Comparison of ENCODE assay signal across 9 mouse cellular contexts in genomic region chr1:106174598-106174997, GRCm38 (mm10). TPM values are rescaled to one million over a fixed set of nuclear protein-coding genes. Genes with fewer than 3 reads are reported as not detected.
DNase-seq lines count a peak whose midpoint lies in the region; ATAC-seq lines count a peak whose summit lies in the region.
"Had no signal": no experiment of that assay in that cellular context is flagged by ENCODE, and none has a peak within 500 bp of the region (broad histone marks: within the 10 kb centered on the region; RNA-seq: fewer than 3 reads in every experiment).

No protein-coding gene starts in this region.

- no peak overlapping the region for H3K9ac ChIP-seq in heart, embryonic 11.5 days (ENCODE audit: low read depth, low read length)
- H3K9ac ChIP-seq in lung, embryonic 16.5 days (ENCODE audit: low read length), result no peak overlapping the region
- H3K9ac ChIP-seq in hindbrain, embryonic 16.5 days (ENCODE audit: low read depth, low read length), result no peak overlapping the region
- H3K9ac ChIP-seq in stomach, embryonic 15.5 days, result no peak overlapping the region

- peaks cover 21% of the 10 kb centered on the region for H3K4me1 ChIP-seq in heart, embryonic 11.5 days (ENCODE audit: control insufficient read depth, insufficient read depth, low read length)
- H3K4me1 ChIP-seq in lung, embryonic 16.5 days (replicated peaks; ENCODE audit: control insufficient read depth, insufficient read depth, low read length), result peaks cover 19% of the 10 kb centered on the region
- peaks cover 18% of the 10 kb centered on the region for H3K4me1 ChIP-seq in hindbrain, embryonic 16.5 days (ENCODE audit: control insufficient read depth, insufficient read depth, low read depth, low read length)
- H3K4me1 ChIP-seq in stomach, embryonic 15.5 days, result peaks cover 8% of the 10 kb centered on the region; the same call in 1 of the 2 replicates

- no peak for ATAC-seq in heart, embryonic 11.5 days (replicated peaks; ENCODE audit: insufficient number of reproducible peaks, low FRiP score, low TSS enrichment)
- ATAC-seq in lung, embryonic 16.5 days (ENCODE audit: low read depth), result no peak
- ATAC-seq in hindbrain, embryonic 16.5 days, result no peak
- no peak for ATAC-seq in stomach, embryonic 15.5 days (ENCODE audit: insufficient read depth, low FRiP score, low read depth)

- H3K27ac ChIP-seq in heart, embryonic 11.5 days (ENCODE audit: low read depth, low read length), result no peak overlapping the region
- no peak overlapping the region for H3K27ac ChIP-seq in lung, embryonic 16.5 days (ENCODE audit: low read length)
- no peak overlapping the region for H3K27ac ChIP-seq in hindbrain, embryonic 16.5 days (ENCODE audit: low read depth, low read length)
- no peak overlapping the region for H3K27ac ChIP-seq in stomach, embryonic 15.5 days

- H3K27me3 ChIP-seq in heart, embryonic 11.5 days (ENCODE audit: control insufficient read depth, insufficient read depth, low read length), result no peaks in the 10 kb centered on the region
- H3K27me3 ChIP-seq in lung, embryonic 16.5 days (ENCODE audit: control insufficient read depth, insufficient read depth, low read depth, low read length), result no peaks in the 10 kb centered on the region
- no peaks in the 10 kb centered on the region for H3K27me3 ChIP-seq in hindbrain, embryonic 16.5 days (replicated peaks; ENCODE audit: control insufficient read depth, insufficient read depth, low read length)
- H3K27me3 ChIP-seq in stomach, embryonic 15.5 days (replicated peaks), result no peaks in the 10 kb centered on the region

- H3K9me3 ChIP-seq in heart, embryonic 11.5 days (replicated peaks; ENCODE audit: control insufficient read depth, low read length), result no peaks in the 10 kb centered on the region
- H3K9me3 ChIP-seq in lung, embryonic 16.5 days (ENCODE audit: control insufficient read depth, low read length), result no peaks in the 10 kb centered on the region
- no peaks in the 10 kb centered on the region for H3K9me3 ChIP-seq in hindbrain, embryonic 16.5 days (ENCODE audit: control insufficient read depth, low read length)
- H3K9me3 ChIP-seq in stomach, embryonic 15.5 days, result no peaks in the 10 kb centered on the region

- H3K36me3 ChIP-seq in heart, embryonic 11.5 days (ENCODE audit: control insufficient read depth, insufficient read depth, low read length), result no peaks in the 10 kb centered on the region
- H3K36me3 ChIP-seq in lung, embryonic 16.5 days (ENCODE audit: control insufficient read depth, insufficient read depth, low read length), result no peaks in the 10 kb centered on the region
- H3K36me3 ChIP-seq in hindbrain, embryonic 16.5 days (ENCODE audit: control insufficient read depth, insufficient read depth, low read length), result no peaks in the 10 kb centered on the region
- H3K36me3 ChIP-seq in stomach, embryonic 15.5 days, result no peaks in the 10 kb centered on the region

- H3K4me2 ChIP-seq in heart, embryonic 11.5 days, result peak overlapping the region; percentile 62
- peak overlapping the region; percentile 22; the same call in 1 of the 2 replicates for H3K4me2 ChIP-seq in lung, embryonic 16.5 days (ENCODE audit: low read depth, low read length)
- peak overlapping the region; percentile 81 for H3K4me2 ChIP-seq in hindbrain, embryonic 16.5 days (ENCODE audit: low read length)
- H3K4me2 ChIP-seq in stomach, embryonic 15.5 days, result peak overlapping the region; percentile 32; the same call in 1 of the 2 replicates

- peak overlapping the region; percentile 85 for H3K4me3 ChIP-seq in heart, embryonic 11.5 days (ENCODE audit: low read depth, low read length)
- H3K4me3 ChIP-seq in lung, embryonic 16.5 days (ENCODE audit: low read length), result no peak overlapping the region
- peak overlapping the region; percentile 64 for H3K4me3 ChIP-seq in hindbrain, embryonic 16.5 days (ENCODE audit: low read length)
- no peak overlapping the region for H3K4me3 ChIP-seq in stomach, embryonic 15.5 days (replicated peaks)

- DNase-seq in heart, adult 9 months (ENCODE audit: low spot score in 2 of 2), result no peak
- DNase-seq in lung, postnatal 4 days, result no peak
- DNase-seq in layer of hippocampus, postnatal 25 days (ENCODE audit: extremely low spot score in 1 of 2, low spot score in 1 of 2), result no peak
- DNase-seq in urinary bladder, postnatal 4 days (ENCODE audit: low spot score in 2 of 2), result no peak
- DNase-seq: cerebellum, adult 9-10 months had no signal

RNA-seq across cellular contexts. Expression of gene Phlpp1, which starts 3.0 kb away (rescaled TPM):
- polyA plus RNA-seq in heart, embryonic 11.5 days (2014; fragmentation: Nextera tagmentation; extraction: Ambion mirVana), result 4.0 and 4.5 TPM in 2 replicates
- 2.6 and 3.2 TPM in 2 replicates for polyA plus RNA-seq in lung, embryonic 16.5 days (2015; fragmentation: Nextera tagmentation; extraction: Ambion mirVana)
- 7.3 and 7.4 TPM in 2 replicates for polyA plus RNA-seq in hindbrain, embryonic 16.5 days (2015; fragmentation: Nextera tagmentation; extraction: Ambion mirVana)
- polyA plus RNA-seq in stomach, embryonic 15.5 days (2015; fragmentation: Nextera tagmentation; extraction: Ambion mirVana), result 3.0 and 3.5 TPM in 2 replicates
- total RNA-seq in layer of hippocampus, postnatal 25 days (2021), result 10 to 100 TPM; 78.6 to 80.8 TPM

Comparison
In these comparisons a context has a peak if more than half of its experiments do, and no peak if none do; other contexts are left out.
1. H3K4me2 ChIP-seq: peak in every context shown above with its lines; median percentile 81 in hindbrain, embryonic 16.5 days; 62 in heart, embryonic 11.5 days; 32 in stomach, embryonic 15.5 days; 22 in lung, embryonic 16.5 days.
2. H3K4me3 ChIP-seq: peak in heart, embryonic 11.5 days (single experiment) and hindbrain, embryonic 16.5 days (single experiment); none in lung, embryonic 16.5 days (single experiment) and stomach, embryonic 15.5 days (single experiment).